Mouse (Mus musculus): ENCODE results near the gene Kazald1. TPM values are rescaled to one million over a fixed set of nuclear protein-coding genes. Genes with fewer than 3 reads are reported as not detected.

Kazald1 gene
- polyA plus RNA-seq, 1 experiment = 0.67 TPM

- Histone ChIP-seq H3K27me3 (ENCODE audit: control insufficient read depth, insufficient read depth, low read length, poor library complexity, severe bottlenecking) (no peaks in the 10 kb centered on the region), H3K9me3 (replicated peaks; ENCODE audit: control insufficient read depth, insufficient read depth, low read length, poor library complexity, severe bottlenecking) (no peaks in the 10 kb centered on the region), H3K4me1 (ENCODE audit: control insufficient read depth, insufficient read depth, low read length) (peaks cover 1% of the 10 kb centered on the region), H3K36me3 (ENCODE audit: control insufficient read depth, insufficient read depth, low read length, poor library complexity, severe bottlenecking) (no peaks in the 10 kb centered on the region), H3K4me3 (ENCODE audit: low read depth, low read length) (no peak overlapping the region), H3K27ac (ENCODE audit: insufficient read depth, low read length) (no peak overlapping the region), H3K9ac (ENCODE audit: low read depth, poor library complexity, severe bottlenecking) (peak overlapping the region; percentile 20; the same call in 1 of the 2 replicates)
- TF ChIP-seq CTCF (IDR thresholded peaks at IDR 0.05; ENCODE audit: low read depth, low read length) (no peak), POLR2A (IDR thresholded peaks at IDR 0.05; ENCODE audit: insufficient read depth, low read length) (no peak), EP300 (IDR thresholded peaks at IDR 0.05; ENCODE audit: insufficient read depth, low read depth, low read length) (no peak)
Measured at GRCm38 (mm10) chr19:45067758-45068510, 7.1 kb upstream of the Kazald1 start.

GRCm38 (mm10) chr19:45073871-45074542 is 1.0 kb upstream of the Kazald1 start:
- H3K27ac ChIP-seq (ENCODE audit: insufficient read depth, low read length) = no peak overlapping the region
- peak overlapping the region; percentile 81 for H3K9ac ChIP-seq (ENCODE audit: low read depth, poor library complexity, severe bottlenecking)
- TF ChIP-seq POLR2A (IDR thresholded peaks at IDR 0.05; ENCODE audit: insufficient read depth, low read length) (no peak), EP300 (IDR thresholded peaks at IDR 0.05; ENCODE audit: insufficient read depth, low read depth, low read length) (no peak), CTCF (IDR thresholded peaks at IDR 0.05; ENCODE audit: low read depth, low read length) (peak; percentile 91)
- no peaks in the 10 kb centered on the region for H3K4me1 ChIP-seq (ENCODE audit: control insufficient read depth, insufficient read depth, low read length)
- peak overlapping the region; percentile 88 for H3K4me3 ChIP-seq (ENCODE audit: low read depth, low read length)
- H3K36me3 ChIP-seq (ENCODE audit: control insufficient read depth, insufficient read depth, low read length, poor library complexity, severe bottlenecking) = no peaks in the 10 kb centered on the region
- no peaks in the 10 kb centered on the region for H3K9me3 ChIP-seq (replicated peaks; ENCODE audit: control insufficient read depth, insufficient read depth, low read length, poor library complexity, severe bottlenecking)
- no peaks in the 10 kb centered on the region; the same call in 1 of the 2 replicates for H3K27me3 ChIP-seq (ENCODE audit: control insufficient read depth, insufficient read depth, low read length, poor library complexity, severe bottlenecking)

- H3K9ac ChIP-seq (ENCODE audit: low read depth, poor library complexity, severe bottlenecking) = peak overlapping the region; percentile 81
- H3K36me3 ChIP-seq (ENCODE audit: control insufficient read depth, insufficient read depth, low read length, poor library complexity, severe bottlenecking) = no peaks in the 10 kb centered on the region
- H3K27me3 ChIP-seq (ENCODE audit: control insufficient read depth, insufficient read depth, low read length, poor library complexity, severe bottlenecking) = peaks cover 3% of the 10 kb centered on the region; the same call in 1 of the 2 replicates
- TF ChIP-seq CTCF (IDR thresholded peaks at IDR 0.05; ENCODE audit: low read depth, low read length) = no peak
- no peak for TF ChIP-seq POLR2A (IDR thresholded peaks at IDR 0.05; ENCODE audit: insufficient read depth, low read length)
- TF ChIP-seq EP300 (IDR thresholded peaks at IDR 0.05; ENCODE audit: insufficient read depth, low read depth, low read length) = no peak
- H3K4me3 ChIP-seq (ENCODE audit: low read depth, low read length) = peak overlapping the region; percentile 66
- H3K4me1 ChIP-seq (ENCODE audit: control insufficient read depth, insufficient read depth, low read length) = no peaks in the 10 kb centered on the region
- H3K27ac ChIP-seq (ENCODE audit: insufficient read depth, low read length) = no peak overlapping the region; the same call in 1 of the 2 replicates
- no peaks in the 10 kb centered on the region for H3K9me3 ChIP-seq (replicated peaks; ENCODE audit: control insufficient read depth, insufficient read depth, low read length, poor library complexity, severe bottlenecking)
Measured at GRCm38 (mm10) chr19:45075323-45076035, 438 bp downstream of the Kazald1 start.

GRCm38 (mm10) chr19:45076036-45076575 is 1.1 kb downstream of the Kazald1 start:
- Histone ChIP-seq H3K4me3 (ENCODE audit: low read depth, low read length) (peak overlapping the region; percentile 66), H3K27me3 (ENCODE audit: control insufficient read depth, insufficient read depth, low read length, poor library complexity, severe bottlenecking) (peaks cover 5% of the 10 kb centered on the region; the same call in 1 of the 2 replicates), H3K9ac (ENCODE audit: low read depth, poor library complexity, severe bottlenecking) (peak overlapping the region; percentile 81), H3K4me1 (ENCODE audit: control insufficient read depth, insufficient read depth, low read length) (no peaks in the 10 kb centered on the region), H3K27ac (ENCODE audit: insufficient read depth, low read length) (no peak overlapping the region), H3K36me3 (ENCODE audit: control insufficient read depth, insufficient read depth, low read length, poor library complexity, severe bottlenecking) (no peaks in the 10 kb centered on the region), H3K9me3 (replicated peaks; ENCODE audit: control insufficient read depth, insufficient read depth, low read length, poor library complexity, severe bottlenecking) (no peaks in the 10 kb centered on the region)
- TF ChIP-seq CTCF (IDR thresholded peaks at IDR 0.05; ENCODE audit: low read depth, low read length) (no peak), EP300 (IDR thresholded peaks at IDR 0.05; ENCODE audit: insufficient read depth, low read depth, low read length) (no peak)

- TF ChIP-seq POLR2A (IDR thresholded peaks at IDR 0.05; ENCODE audit: insufficient read depth, low read length) = no peak
- TF ChIP-seq CTCF (IDR thresholded peaks at IDR 0.05; ENCODE audit: low read depth, low read length) = peak; percentile 58
- no peak for TF ChIP-seq EP300 (IDR thresholded peaks at IDR 0.05; ENCODE audit: insufficient read depth, low read depth, low read length)
- Histone ChIP-seq H3K27me3 (ENCODE audit: control insufficient read depth, insufficient read depth, low read length, poor library complexity, severe bottlenecking) (peaks cover 5% of the 10 kb centered on the region; the same call in 1 of the 2 replicates), H3K27ac (ENCODE audit: insufficient read depth, low read length) (no peak overlapping the region), H3K9me3 (replicated peaks; ENCODE audit: control insufficient read depth, insufficient read depth, low read length, poor library complexity, severe bottlenecking) (no peaks in the 10 kb centered on the region), H3K36me3 (ENCODE audit: control insufficient read depth, insufficient read depth, low read length, poor library complexity, severe bottlenecking) (no peaks in the 10 kb centered on the region), H3K9ac (ENCODE audit: low read depth, poor library complexity, severe bottlenecking) (peak overlapping the region; percentile 35), H3K4me3 (ENCODE audit: low read depth, low read length) (peak overlapping the region; percentile 46), H3K4me1 (ENCODE audit: control insufficient read depth, insufficient read depth, low read length) (peaks cover 2% of the 10 kb centered on the region)
Measured at GRCm38 (mm10) chr19:45076586-45077510, 1.8 kb downstream of the Kazald1 start.
